Mouse (Mus musculus) liver, embryonic 12.5 days (tissue): ENCODE results near the gene Rab13. TPM values are rescaled to one million over a fixed set of nuclear protein-coding genes. Genes with fewer than 3 reads are reported as not detected.
A peak's percentile ranks its signal among the peaks of the same experiment; 100 is the strongest.
"Not testable (repeated sequence)": the region's sequence is repeated elsewhere in the genome, so short reads cannot be mapped to it uniquely, and the experiment has no call there.

Experiments used
- ATAC-seq: fragments of 200-750 bp; cut with Nextera tagmentation; 2 replicates; pipeline ENCODE4 v1.8.0; 2017; ENCODE audit warnings: moderate number of reproducible peaks, mild to moderate bottlenecking, moderate library complexity
- H3K27ac ChIP-seq: fragments of 300-500 bp; sonication (generic); 2 replicates; pipeline ENCODE4 v1.5.1; 2016; ENCODE audit warnings: mild to moderate bottlenecking
- H3K27me3 ChIP-seq: fragments of 300-500 bp; sonication (generic); replicated peaks from 2 replicates; pipeline ENCODE4 v1.6.1; 2016; ENCODE audit warnings: mild to moderate bottlenecking, moderate library complexity
- H3K36me3 ChIP-seq: fragments of 300-500 bp; sonication (generic); 2 replicates; pipeline ENCODE4 v1.6.1; 2016; ENCODE audit warnings: mild to moderate bottlenecking, moderate library complexity
- H3K4me1 ChIP-seq: fragments of 300-500 bp; sonication (generic); 2 replicates; pipeline ENCODE4 v1.6.1; 2016
- H3K4me2 ChIP-seq: fragments of 300-500 bp; sonication (generic); 2 replicates; pipeline ENCODE4 v1.6.1; 2016; ENCODE audit warnings: mild to moderate bottlenecking, moderate library complexity
- H3K4me3 ChIP-seq: fragments of 300-500 bp; sonication (generic); 2 replicates; pipeline ENCODE4 v1.5.1; 2016; ENCODE audit warnings: mild to moderate bottlenecking, moderate library complexity
- H3K9ac ChIP-seq: fragments of 300-500 bp; sonication (generic); 2 replicates; pipeline ENCODE4 v1.6.1; 2016; ENCODE audit warnings: mild to moderate bottlenecking, moderate library complexity
- H3K9me3 ChIP-seq: fragments of 300-500 bp; sonication (generic); replicated peaks from 2 replicates; pipeline ENCODE4 v1.6.1; 2016; ENCODE audit warnings: mild to moderate bottlenecking, moderate library complexity
- WGBS: fragments of 180-500 bp; shearing (Covaris S2); methylation state at CpG from one replicate; pipeline ENCODE4 v1.1.7; 2016; ENCODE audit not compliant: insufficient replicate concordance; 5-methylcytosine and 5-hydroxymethylcytosine counted together
- polyA plus RNA-seq: library from polyadenylated mRNA; unstranded; fragments of >200 nt; fragmentation: Nextera tagmentation; extraction: Ambion mirVana; gene quantifications from 2 replicates; pipeline ENCODE4 v1.2.1, GENCODE M21; 2016

Gene Rab13
- polyA plus RNA-seq, 1 experiment from 2014 or later, result 8.6 TPM

GRCm38 (mm10) chr3:90253174-90253573 is 39.7 kb downstream of the Rab13 start:
- Histone ChIP-seq H3K27ac (0 out of 2 replicates have a peak overlapping the region, but pooled peaks have one; percentile 48), H3K4me2 (peak overlapping the region; percentile 87; the same call in 1 of the 2 replicates), H3K36me3 (peaks cover 32% of the 10 kb centered on the region), H3K4me1 (peaks cover 46% of the 10 kb centered on the region)
- H3K9ac ChIP-seq, H3K9me3 ChIP-seq, ATAC-seq, H3K4me3 ChIP-seq, H3K27me3 ChIP-seq: not testable (repeated sequence)
- 60% methylated on average over 1 of the region's 1 CpGs for WGBS

- peaks cover 45% of the 10 kb centered on the region for H3K4me1 ChIP-seq
- H3K9me3 ChIP-seq, result no peaks in the 10 kb centered on the region
- H3K9ac ChIP-seq, result peak within 1 kb of the TSS; percentile 92
- peak within 1 kb of the TSS; percentile 87 for H3K4me2 ChIP-seq
- H3K36me3 ChIP-seq, result peaks cover 39% of the 10 kb centered on the region
- no peaks in the 10 kb centered on the region for H3K27me3 ChIP-seq
- peak; percentile 99 for ATAC-seq
- WGBS, result under 1% methylated on average over 39 of the region's 40 CpGs
- H3K27ac ChIP-seq, result peak within 1 kb of the TSS; percentile 85
- H3K4me3 ChIP-seq, result peak within 1 kb of the TSS; percentile 92
These were observed 40.3 kb downstream of the Rab13 start, which contains the start of gene Crtc2 for GRCm38 (mm10) chr3:90253653-90254418. Gene Crtc2, plus strand, starts transcription at chr3:90254163.

GRCm38 (mm10) chr3:90254419-90255193 is 41.1 kb downstream of the Rab13 start:
- Histone ChIP-seq H3K9me3 (no peaks in the 10 kb centered on the region), H3K36me3 (peaks cover 46% of the 10 kb centered on the region), H3K4me2 (peak overlapping the region; percentile 87), H3K27me3 (no peaks in the 10 kb centered on the region), H3K4me1 (peaks cover 37% of the 10 kb centered on the region), H3K27ac (peak overlapping the region; percentile 85), H3K9ac (peak overlapping the region; percentile 92), H3K4me3 (peak overlapping the region; percentile 92)
- peak; percentile 72 for ATAC-seq
- 1% methylated on average over 41 of the region's 41 CpGs for WGBS

GRCm38 (mm10) chr3:90255194-90255565 is 41.7 kb downstream of the Rab13 start:
- no peaks in the 10 kb centered on the region for H3K27me3 ChIP-seq
- H3K4me1 ChIP-seq, result peaks cover 33% of the 10 kb centered on the region
- H3K36me3 ChIP-seq, result peaks cover 52% of the 10 kb centered on the region
- H3K4me3 ChIP-seq, result peak overlapping the region; percentile 92
- H3K27ac ChIP-seq, result peak overlapping the region; percentile 85; the same call in 1 of the 2 replicates
- WGBS, result 21% methylated on average over 2 of the region's 2 CpGs
- peak overlapping the region; percentile 92 for H3K9ac ChIP-seq
- peak overlapping the region; percentile 87 for H3K4me2 ChIP-seq
- no peaks in the 10 kb centered on the region for H3K9me3 ChIP-seq
- no peak for ATAC-seq

GRCm38 (mm10) chr3:90255784-90256353 is 42.4 kb downstream of the Rab13 start:
- peak overlapping the region; percentile 87; the same call in 1 of the 2 replicates for H3K4me2 ChIP-seq
- H3K4me1 ChIP-seq, result peaks cover 30% of the 10 kb centered on the region
- H3K36me3 ChIP-seq, result peaks cover 52% of the 10 kb centered on the region
- no peaks in the 10 kb centered on the region for H3K9me3 ChIP-seq
- H3K27ac ChIP-seq, result no peak overlapping the region
- ATAC-seq, result no peak
- 90% methylated on average over 14 of the region's 14 CpGs for WGBS
- H3K4me3 ChIP-seq, result no peak overlapping the region
- H3K9ac ChIP-seq, result 0 out of 2 replicates have a peak overlapping the region, but pooled peaks have one; percentile 92
- H3K27me3 ChIP-seq, result no peaks in the 10 kb centered on the region

GRCm38 (mm10) chr3:90256731-90257530 is 43.4 kb downstream of the Rab13 start:
- Histone ChIP-seq H3K9ac (no peak overlapping the region), H3K4me3 (no peak overlapping the region), H3K27ac (no peak overlapping the region), H3K36me3 (peaks cover 52% of the 10 kb centered on the region), H3K9me3 (no peaks in the 10 kb centered on the region), H3K4me1 (peaks cover 29% of the 10 kb centered on the region), H3K27me3 (no peaks in the 10 kb centered on the region), H3K4me2 (no peak overlapping the region)
- no peak for ATAC-seq
- WGBS, result 85% methylated on average over 19 of the region's 19 CpGs

- peaks cover 68% of the 10 kb centered on the region for H3K36me3 ChIP-seq
These were observed 45.0 kb downstream of the Rab13 start for GRCm38 (mm10) chr3:90258521-90258920.

GRCm38 (mm10) chr3:90263121-90263771 is 49.8 kb downstream of the Rab13 start:
- 83% methylated on average over 5 of the region's 5 CpGs for WGBS
- no peak for ATAC-seq
- Histone ChIP-seq H3K27ac (no peak overlapping the region), H3K9ac (no peak overlapping the region), H3K9me3 (no peaks in the 10 kb centered on the region), H3K36me3 (peaks cover 59% of the 10 kb centered on the region), H3K27me3 (no peaks in the 10 kb centered on the region), H3K4me1 (peaks cover 41% of the 10 kb centered on the region), H3K4me3 (no peak overlapping the region), H3K4me2 (no peak overlapping the region)

More at GRCm38 (mm10) chr3:90258521-90258920, 45.0 kb downstream of the Rab13 start:
- Histone ChIP-seq H3K27me3 (no peaks in the 10 kb centered on the region), H3K4me2 (no peak overlapping the region), H3K27ac (no peak overlapping the region), H3K9ac (no peak overlapping the region), H3K4me3 (no peak overlapping the region), H3K4me1 (peaks cover 26% of the 10 kb centered on the region), H3K9me3 (no peaks in the 10 kb centered on the region)
- no peak for ATAC-seq
- WGBS, result 70% methylated on average over 4 of the region's 4 CpGs

- H3K27me3 ChIP-seq, result no peaks in the 10 kb centered on the region
- peak overlapping the region; percentile 91 for H3K4me3 ChIP-seq
- peaks cover 56% of the 10 kb centered on the region for H3K36me3 ChIP-seq
- peak overlapping the region; percentile 96 for H3K4me2 ChIP-seq
- H3K27ac ChIP-seq, result peak overlapping the region; percentile 94; the same call in 1 of the 2 replicates
- no peak for ATAC-seq
- 23% methylated on average over 10 of the region's 10 CpGs for WGBS
- peaks cover 47% of the 10 kb centered on the region for H3K4me1 ChIP-seq
- no peaks in the 10 kb centered on the region for H3K9me3 ChIP-seq
- H3K9ac ChIP-seq, result peak overlapping the region; percentile 86
These were observed 51.2 kb downstream of the Rab13 start for GRCm38 (mm10) chr3:90264687-90265033.

GRCm38 (mm10) chr3:90265034-90265931 is 51.8 kb downstream of the Rab13 start, which contains the start of gene Dennd4b:
Gene Dennd4b, plus strand, starts transcription at chr3:90265185.
- ATAC-seq, result peak; percentile 91
- peak within 1 kb of the TSS; percentile 91 for H3K4me3 ChIP-seq
- H3K4me1 ChIP-seq, result peaks cover 47% of the 10 kb centered on the region
- WGBS, result 2% methylated on average over 87 of the region's 87 CpGs
- peak within 1 kb of the TSS; percentile 96 for H3K4me2 ChIP-seq
- H3K27ac ChIP-seq, result peak within 1 kb of the TSS; percentile 94
- peaks cover 56% of the 10 kb centered on the region for H3K36me3 ChIP-seq
- H3K27me3 ChIP-seq, result no peaks in the 10 kb centered on the region
- no peaks in the 10 kb centered on the region for H3K9me3 ChIP-seq
- peak within 1 kb of the TSS; percentile 86 for H3K9ac ChIP-seq
